Mouse (Mus musculus) MEL (cell line): ENCODE measurements around the gene Hlcs. TPM values are rescaled to one million over a fixed set of nuclear protein-coding genes. Genes with fewer than 3 reads are reported as not detected.

Experiments used
- DNase-seq: peaks from one replicate; pipeline ENCODE4 v3.0.0; 2011; ENCODE audit warnings: low read depth, low spot score
- H3K27ac ChIP-seq: 2 replicates; pipeline ENCODE4 v1.5.1; 2012; ENCODE audit warnings: low read depth, mild to moderate bottlenecking, control low read depth, low read length, moderate library complexity; ENCODE audit not compliant: control insufficient read depth
- H3K27me3 ChIP-seq, 2 experiments: fragments of 150-350 bp in 1 of 2; sonication (generic) in 1 of 2; 2 replicates each; pipeline ENCODE4 v1.6.1; 2012; ENCODE audit warnings: low read length in 2 of 2, mild to moderate bottlenecking in 2 of 2, improper control_type of control experiment in 1 of 2, moderate library complexity in 1 of 2; ENCODE audit not compliant: insufficient read depth in 2 of 2, control insufficient read depth in 1 of 2
- H3K36me3 ChIP-seq, 2 experiments: 2 replicates each; pipeline ENCODE4 v1.6.1; 2012 to 2014; ENCODE audit warnings: low read length in 2 of 2, improper control_type of control experiment in 1 of 2, inconsistent platforms in 1 of 2, mild to moderate bottlenecking in 1 of 2; ENCODE audit not compliant: insufficient read depth in 2 of 2, control insufficient read depth in 1 of 2
- H3K4me1 ChIP-seq, 2 experiments: fragments of 150-350 bp in 1 of 2; sonication (generic) in 1 of 2; 2 replicates each; pipeline ENCODE4 v1.6.1; 2012; ENCODE audit warnings: low read length in 2 of 2, improper control_type of control experiment in 1 of 2, mild to moderate bottlenecking in 1 of 2; ENCODE audit not compliant: insufficient read depth in 2 of 2, control insufficient read depth in 1 of 2
- H3K4me3 ChIP-seq, 2 experiments: fragments of 150-350 bp in 1 of 2; sonication (generic) in 1 of 2; 2 replicates each; pipeline ENCODE4 v1.5.1; 2012; ENCODE audit warnings: low read depth in 2 of 2, low read length in 2 of 2, mild to moderate bottlenecking in 2 of 2, moderate library complexity in 2 of 2, control low read depth in 1 of 2, improper control_type of control experiment in 1 of 2; ENCODE audit not compliant: control insufficient read depth in 1 of 2, insufficient read depth in 1 of 2
- H3K79me2 ChIP-seq: 2 replicates; pipeline ENCODE4 v1.6.1; 2012; ENCODE audit warnings: mild to moderate bottlenecking, low read length, moderate library complexity; ENCODE audit not compliant: control insufficient read depth, poor library complexity, insufficient read depth
- H3K9ac ChIP-seq: 2 replicates; pipeline ENCODE4 v1.6.1; 2012; ENCODE audit warnings: low read depth, mild to moderate bottlenecking, control low read depth, low read length, moderate library complexity; ENCODE audit not compliant: control insufficient read depth, poor library complexity, severe bottlenecking
- H3K9me3 ChIP-seq: fragments of 150-350 bp; sonication (generic); replicated peaks from 2 replicates; pipeline ENCODE4 v1.6.1; 2012; ENCODE audit warnings: mild to moderate bottlenecking, low read length, improper control_type of control experiment, moderate library complexity; ENCODE audit not compliant: insufficient read depth
- BHLHE40 ChIP-seq: IDR thresholded peaks from 2 replicates; pipeline ENCODE4 v1.6.1; 2012; ENCODE audit warnings: low read depth, mild to moderate bottlenecking, inconsistent platforms, low read length, improper control_type of control experiment, borderline replicate concordance
- CHD1 ChIP-seq: IDR thresholded peaks from 2 replicates; pipeline ENCODE4 v1.6.1; 2012; ENCODE audit warnings: low read depth, mild to moderate bottlenecking, inconsistent platforms, low read length, improper control_type of control experiment
- CTCF ChIP-seq, 3 experiments: IDR thresholded peaks in 2 of 3; conservative IDR thresholded peaks in 1 of 3; 2 replicates each; pipeline ENCODE4 v1.5.1; 2011 to 2012; ENCODE audit warnings: low read length in 3 of 3, low read depth in 2 of 3, mild to moderate bottlenecking in 2 of 3, improper control_type of control experiment in 1 of 3, inconsistent platforms in 1 of 3, mixed read lengths in 1 of 3, moderate library complexity in 1 of 3; ENCODE audit not compliant: control insufficient read depth in 1 of 3, insufficient read depth in 1 of 3, poor library complexity in 1 of 3, severe bottlenecking in 1 of 3
- E2F4 ChIP-seq: IDR thresholded peaks from 2 replicates; pipeline ENCODE4 v1.6.1; 2011; ENCODE audit warnings: low read depth, low read length, improper control_type of control experiment, borderline replicate concordance
- ETS1 ChIP-seq: IDR thresholded peaks from 2 replicates; pipeline ENCODE4 v1.6.1; 2012; ENCODE audit warnings: low read depth, mild to moderate bottlenecking, inconsistent platforms, low read length, improper control_type of control experiment, moderate library complexity
- GATA1 ChIP-seq: IDR thresholded peaks from 2 replicates; pipeline ENCODE4 v1.6.1; 2011; ENCODE audit warnings: low read depth, low read length, improper control_type of control experiment
- MAFK ChIP-seq: IDR thresholded peaks from 2 replicates; pipeline ENCODE4 v1.6.1; 2011; ENCODE audit warnings: low read depth, mild to moderate bottlenecking, low read length, improper control_type of control experiment, borderline replicate concordance
- MAZ ChIP-seq: IDR thresholded peaks from 2 replicates; pipeline ENCODE4 v1.6.1; 2012; ENCODE audit warnings: low read depth, mild to moderate bottlenecking, inconsistent platforms, low read length, improper control_type of control experiment
- MXI1 ChIP-seq: IDR thresholded peaks from 2 replicates; pipeline ENCODE4 v1.6.1; 2011; ENCODE audit warnings: mild to moderate bottlenecking, low read depth, low read length, improper control_type of control experiment
- MYB ChIP-seq: IDR thresholded peaks from 2 replicates; pipeline ENCODE4 v1.6.1; 2011; ENCODE audit warnings: mild to moderate bottlenecking, low read depth, low read length, improper control_type of control experiment
- POLR2A ChIP-seq, 2 experiments: IDR thresholded peaks; 2 replicates each; pipeline ENCODE4 v1.6.1; 2011 to 2012; ENCODE audit warnings: low read length in 2 of 2, mild to moderate bottlenecking in 2 of 2, control low read depth in 1 of 2, improper control_type of control experiment in 1 of 2, low read depth in 1 of 2, moderate library complexity in 1 of 2; ENCODE audit not compliant: control insufficient read depth in 1 of 2, insufficient read depth in 1 of 2, poor library complexity in 1 of 2
- RAD21 ChIP-seq: IDR thresholded peaks from 2 replicates; pipeline ENCODE4 v1.6.1; 2011; ENCODE audit warnings: mild to moderate bottlenecking, low read depth, low read length, improper control_type of control experiment
- RCOR1 ChIP-seq: IDR thresholded peaks from 2 replicates; pipeline ENCODE4 v1.6.1; 2012; ENCODE audit warnings: low read depth, mild to moderate bottlenecking, inconsistent platforms, low read length, improper control_type of control experiment
- SIN3A ChIP-seq: IDR thresholded peaks from 2 replicates; pipeline ENCODE4 v1.6.1; 2012; ENCODE audit warnings: low read length, improper control_type of control experiment, inconsistent platforms
- USF1 ChIP-seq: IDR thresholded peaks from 2 replicates; pipeline ENCODE4 v1.6.1; 2014; ENCODE audit warnings: low read depth, mild to moderate bottlenecking, inconsistent platforms, low read length, improper control_type of control experiment, moderate library complexity
- USF2 ChIP-seq, 2 experiments: IDR thresholded peaks; 2 replicates each; pipeline ENCODE4 v1.6.1; 2011 to 2012; ENCODE audit warnings: improper control_type of control experiment in 2 of 2, low read length in 2 of 2, borderline replicate concordance in 1 of 2, inconsistent platforms in 1 of 2, low read depth in 1 of 2, mild to moderate bottlenecking in 1 of 2; ENCODE audit not compliant: insufficient read depth in 1 of 2
- ZMIZ1 ChIP-seq: IDR thresholded peaks from 2 replicates; pipeline ENCODE4 v1.6.1; 2012; ENCODE audit warnings: low read depth, mild to moderate bottlenecking, inconsistent platforms, low read length, improper control_type of control experiment, moderate library complexity
- polyA plus RNA-seq, 2 experiments: library from polyadenylated mRNA; stranded (reverse) in 1 of 2; unstranded in 1 of 2; fragments of >175 nt in 1 of 2; fragments of >200 nt in 1 of 2; gene quantifications; 2 replicates each; pipeline versions ENCODE4 v1.2.1 to v1.2.4; 2012; ENCODE audit warnings: low replicate concordance in 2 of 2, low read depth in 1 of 2; ENCODE audit not compliant: insufficient read length in 2 of 2, insufficient read depth in 1 of 2, missing spikeins in 1 of 2
- total RNA-seq: library from RNA; depleted of rRNA; stranded (reverse); fragments of 300-350 nt; gene quantifications from 2 replicates; pipeline ENCODE4 v1.2.3, GENCODE M21; 2012

Hlcs gene
- total and polyA plus RNA-seq, 3 experiments = 3.3 to 6.4 TPM; not detected in 1

DNA sequence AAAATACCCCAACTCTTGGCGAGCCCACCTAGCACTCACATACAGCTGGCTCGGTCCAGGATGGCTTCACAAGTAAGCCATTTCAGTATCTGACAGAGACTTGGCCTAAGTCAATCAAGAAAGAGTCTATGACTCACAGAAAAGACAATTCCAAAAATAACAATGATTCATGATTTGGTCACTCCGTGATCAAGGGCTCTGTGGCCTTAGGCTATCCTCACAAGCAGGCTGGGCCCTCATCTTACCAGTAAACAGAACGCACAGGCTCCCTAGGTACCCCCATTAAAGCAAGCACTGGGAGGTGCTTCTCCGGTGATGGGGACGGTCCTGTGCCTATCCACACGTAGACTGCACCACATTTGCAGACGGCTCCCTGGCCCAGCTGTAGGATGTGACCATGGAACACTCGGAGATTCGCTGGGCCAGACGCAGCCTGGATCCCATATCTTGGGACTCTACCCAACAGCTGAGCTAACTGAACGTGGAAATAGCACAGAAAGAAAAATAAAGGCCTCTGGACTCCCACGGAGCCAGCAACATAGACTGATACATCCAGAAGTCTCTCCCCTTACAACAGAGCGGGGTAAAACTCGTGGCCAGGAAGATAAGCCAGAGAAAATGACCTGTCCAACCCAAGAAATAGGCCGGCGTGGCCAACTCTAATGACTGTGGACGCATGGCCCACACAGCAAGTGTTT is 84.4 kb downstream of the Hlcs start:
- Histone ChIP-seq H3K27me3 (no peaks in the 10 kb centered on the region), H3K9ac (no peak overlapping the region), H3K27ac (no peak overlapping the region), H3K36me3 (peaks cover 0 to under 1% of the 10 kb centered on the region in 2 experiments; a peak in 2 of 4 replicates), H3K4me3 (no peak overlapping the region), H3K79me2 (no peaks in the 10 kb centered on the region)
- TF ChIP-seq POLR2A (IDR thresholded peaks at IDR 0.05; ENCODE audit: control insufficient read depth in 1 of 2, insufficient read depth in 1 of 2, low read depth in 1 of 2, low read length in 2 of 2, poor library complexity in 1 of 2) (no peak), MAFK (no peak), ZMIZ1 (no peak), CHD1 (no peak)
- TF ChIP-seq, all 39 proteins: peak for 0
- no peak for DNase-seq
- Histone ChIP-seq H3K4me1 (peaks cover 0 to under 1% of the 10 kb centered on the region in 2 experiments; a peak in 1 of 4 replicates), H3K9me3 (no peaks in the 10 kb centered on the region)

DNA sequence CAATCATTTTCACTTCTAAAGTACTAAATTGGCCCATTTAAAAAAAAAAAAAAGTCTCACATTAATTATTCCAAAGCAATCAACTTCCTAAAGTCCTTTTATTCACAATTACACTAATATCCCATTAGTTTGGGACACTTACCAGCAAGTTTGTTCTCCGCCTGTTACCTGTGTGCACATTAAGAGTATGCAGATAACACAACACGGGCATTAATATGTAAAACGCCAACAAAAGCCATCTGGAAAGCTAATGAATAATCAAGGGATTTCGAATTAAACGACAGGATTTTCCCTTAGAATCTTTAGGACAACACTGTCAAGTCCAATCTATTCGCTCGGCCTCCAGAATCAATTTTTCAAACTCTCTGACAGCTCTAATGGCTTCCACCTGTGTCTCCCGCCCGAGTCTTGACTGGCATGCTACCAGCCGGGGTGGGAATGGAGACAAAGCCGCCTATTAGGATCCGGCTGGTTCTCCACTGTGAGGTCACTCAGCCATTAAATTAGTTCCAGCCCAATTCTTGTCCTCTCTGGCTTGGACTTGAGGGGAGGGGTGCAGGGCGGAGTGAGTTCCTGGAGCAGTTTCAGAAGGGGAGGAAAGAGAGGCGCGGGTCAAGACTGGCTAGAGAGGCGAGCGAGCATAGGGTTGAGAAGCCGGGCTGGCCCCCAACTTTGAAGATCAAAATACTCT is 85.9 kb downstream of the Hlcs start:
- no peak overlapping the region for H3K27ac ChIP-seq
- no peak for TF ChIP-seq ETS1
- no peak for TF ChIP-seq ZMIZ1
- no peak for TF ChIP-seq RCOR1
- no peak for TF ChIP-seq CTCF (IDR thresholded peaks at IDR 0.05 in 2 of 3, conservative IDR thresholded peaks at IDR 0.05 in 1 of 3; ENCODE audit: control insufficient read depth in 1 of 3, insufficient read depth in 1 of 3, low read depth in 2 of 3, low read length in 3 of 3, poor library complexity in 1 of 3, severe bottlenecking in 1 of 3)
- no peak for TF ChIP-seq POLR2A (IDR thresholded peaks at IDR 0.05; ENCODE audit: control insufficient read depth in 1 of 2, insufficient read depth in 1 of 2, low read depth in 1 of 2, low read length in 2 of 2, poor library complexity in 1 of 2)
- no peak for TF ChIP-seq E2F4
- TF ChIP-seq MAFK = no peak
- no peak for TF ChIP-seq GATA1
- no peak for TF ChIP-seq MAZ
- TF ChIP-seq SIN3A = no peak
- no peak for TF ChIP-seq USF2 (IDR thresholded peaks at IDR 0.05; ENCODE audit: borderline replicate concordance in 1 of 2, insufficient read depth in 1 of 2, low read depth in 1 of 2, low read length in 2 of 2)
- no peak for TF ChIP-seq USF1
- no peak for TF ChIP-seq MXI1
- TF ChIP-seq RAD21 = no peak
- no peak for TF ChIP-seq BHLHE40
- TF ChIP-seq MYB = no peak
- no peaks in the 10 kb centered on the region for H3K79me2 ChIP-seq
- peaks cover 0 to 8% of the 10 kb centered on the region in 2 experiments; a peak in 2 of 4 replicates for H3K36me3 ChIP-seq
- H3K9me3 ChIP-seq = no peaks in the 10 kb centered on the region
- H3K9ac ChIP-seq = no peak overlapping the region
- DNase-seq = no peak
- H3K4me1 ChIP-seq = peaks cover 6 to 12% of the 10 kb centered on the region in 2 experiments
- H3K4me3 ChIP-seq = no peak overlapping the region
- no peaks in the 10 kb centered on the region for H3K27me3 ChIP-seq
